Mouse (Mus musculus) myocyte (in vitro differentiated cells): ENCODE results near the gene Supt20.

Source experiments
- CEBPB ChIP-seq: IDR thresholded peaks from 2 replicates; pipeline ENCODE4 v1.6.1; 2011; ENCODE audit warnings: mild to moderate bottlenecking, moderate library complexity; ENCODE audit not compliant: poor library complexity, insufficient read depth, severe bottlenecking
- E2F4 ChIP-seq: IDR thresholded peaks from one replicate; pipeline ENCODE4 v1.6.1; 2011; ENCODE audit warnings: mild to moderate bottlenecking, control low read depth, moderate library complexity; ENCODE audit not compliant: insufficient read depth
- MAX ChIP-seq: IDR thresholded peaks from one replicate; pipeline ENCODE4 v1.6.1; 2011; ENCODE audit warnings: low read depth, mild to moderate bottlenecking, control low read depth
- MYOD1 ChIP-seq, 3 experiments: IDR thresholded peaks; one replicate each; pipeline ENCODE4 v1.6.1; 2011; ENCODE audit warnings: control low read depth in 2 of 3, low read depth in 2 of 3, mild to moderate bottlenecking in 2 of 3, moderate library complexity in 1 of 3; ENCODE audit not compliant: insufficient read length in 2 of 3, control insufficient read depth in 1 of 3
- MYOG ChIP-seq, 3 experiments: IDR thresholded peaks; one replicate each; pipeline ENCODE4 v1.6.1; 2011; ENCODE audit warnings: control low read depth in 2 of 3, low read depth in 2 of 3, mild to moderate bottlenecking in 2 of 3; ENCODE audit not compliant: insufficient read length in 2 of 3, control insufficient read depth in 1 of 3, insufficient read depth in 1 of 3
- POLR2A ChIP-seq: IDR thresholded peaks from one replicate; pipeline ENCODE4 v1.6.1; 2011; ENCODE audit warnings: low read depth, mild to moderate bottlenecking, control low read depth, moderate library complexity; ENCODE audit not compliant: insufficient read length
- POLR2AphosphoS2 ChIP-seq: IDR thresholded peaks from one replicate; pipeline ENCODE4 v1.6.1; 2011; ENCODE audit warnings: low read depth, control low read depth; ENCODE audit not compliant: insufficient read length
- REST ChIP-seq: IDR thresholded peaks from one replicate; pipeline ENCODE4 v1.6.1; 2011; ENCODE audit warnings: mild to moderate bottlenecking, control low read depth, moderate library complexity; ENCODE audit not compliant: insufficient read depth, insufficient read length
- TCF12 ChIP-seq: IDR thresholded peaks from one replicate; pipeline ENCODE4 v1.6.1; 2011; ENCODE audit warnings: mild to moderate bottlenecking, control low read depth; ENCODE audit not compliant: poor library complexity, insufficient read depth, severe bottlenecking
- USF1 ChIP-seq: IDR thresholded peaks from one replicate; pipeline ENCODE4 v1.6.1; 2011; ENCODE audit warnings: low read depth, mild to moderate bottlenecking, control low read depth, moderate library complexity

DNA sequence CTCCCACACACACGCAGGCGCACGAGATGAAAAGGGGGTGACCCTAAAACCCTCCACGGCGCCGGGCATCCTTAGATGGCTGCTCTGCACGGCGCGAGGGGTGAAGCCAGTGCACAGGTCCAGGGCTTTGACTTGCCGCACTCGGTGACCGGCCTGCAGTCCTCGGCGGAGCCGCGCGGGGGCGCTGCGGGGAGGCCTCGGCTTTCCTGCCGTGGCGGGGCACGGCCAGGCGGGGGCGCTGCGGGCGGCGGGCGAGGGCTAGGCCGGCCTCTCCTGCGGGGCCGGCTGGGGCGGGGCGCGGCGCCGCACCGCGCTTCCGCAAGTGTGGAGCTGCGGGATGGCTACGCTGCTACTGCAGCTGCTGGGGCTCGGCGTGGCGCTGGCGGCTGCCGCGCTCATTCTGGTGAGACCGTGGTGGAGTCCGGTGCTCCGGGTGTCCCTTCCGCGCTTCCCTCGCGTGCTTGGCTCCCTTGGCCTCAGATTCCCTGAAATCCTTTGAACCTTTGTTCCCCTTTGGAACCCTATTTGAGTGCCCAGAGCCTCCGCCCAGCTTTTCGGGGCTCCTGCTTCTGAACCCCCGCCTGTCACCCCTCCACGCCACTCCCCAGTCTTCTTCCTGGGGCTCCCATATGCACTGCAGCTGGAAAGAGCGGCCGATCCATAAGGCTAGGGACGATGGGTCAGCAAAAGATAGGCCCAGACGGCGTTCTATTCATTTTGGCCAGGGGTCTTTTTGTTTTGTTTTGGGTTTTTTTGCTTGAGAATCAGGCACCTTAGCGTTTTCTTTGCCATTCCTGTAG is 42.8 kb downstream of the Supt20 start, which contains the start of the genes Exosc8 and Alg5:
- no peak for TF ChIP-seq USF1
- TF ChIP-seq E2F4 = no peak
- no peak for TF ChIP-seq TCF12
- no peak for TF ChIP-seq MAX
- peak; percentile 94 for TF ChIP-seq POLR2A
- peak in 2 of 3 experiments; percentile 74 to 78 for TF ChIP-seq MYOG (IDR thresholded peaks at IDR 0.05; ENCODE audit: control insufficient read depth in 1 of 3, insufficient read depth in 1 of 3, insufficient read length in 2 of 3, low read depth in 2 of 3)
- peak; percentile 96 for TF ChIP-seq POLR2AphosphoS2
- TF ChIP-seq CEBPB = no peak
- TF ChIP-seq MYOD1 (IDR thresholded peaks at IDR 0.05; ENCODE audit: control insufficient read depth in 1 of 3, insufficient read length in 2 of 3, low read depth in 2 of 3) = peak in 2 of 3 experiments; percentile 51 to 71
- no peak for TF ChIP-seq REST
